Mouse (Mus musculus): ENCODE data around the gene Adra1d. TPM values are rescaled to one million over a fixed set of nuclear protein-coding genes. Genes with fewer than 3 reads are reported as not detected.
A peak's percentile ranks its signal among the peaks of the same experiment; 100 is the strongest.

Gene Adra1d
- polyA plus RNA-seq (2012; rRNA removed) (1.0 and 2.3 TPM in 2 replicates), polyA plus RNA-seq (2014; fragmentation: Nextera tagmentation; extraction: Ambion mirVana) (0.63 and 0.94 TPM in 2 replicates)

- peak within 1 kb of the TSS; percentile 49 for H3K4me3 ChIP-seq (replicated peaks; ENCODE audit: low read length)
- peak within 1 kb of the TSS; percentile 50 for H3K9ac ChIP-seq (ENCODE audit: low read depth, low read length, severe bottlenecking)
- peak within 1 kb of the TSS; percentile 89 for H3K4me2 ChIP-seq (replicated peaks; ENCODE audit: low read depth, low read length, severe bottlenecking)
- H3K27me3 ChIP-seq (ENCODE audit: control insufficient read depth, insufficient read depth, low read length) = peaks cover 78% of the 10 kb centered on the region
- DNase-seq (ENCODE audit: low spot score) = no peak
- 0% methylated on average over 49 of the region's 82 CpGs for WGBS
- TF ChIP-seq POLR2A (IDR thresholded peaks at IDR 0.05; ENCODE audit: borderline replicate concordance, extremely low read depth, insufficient read depth, insufficient read length) = no peak
- no peaks in the 10 kb centered on the region for H3K36me3 ChIP-seq (ENCODE audit: control insufficient read depth, insufficient read depth, low read length)
- H3K9me3 ChIP-seq (ENCODE audit: control insufficient read depth, low read length) = no peaks in the 10 kb centered on the region
- no peak within 1 kb of the TSS for H3K27ac ChIP-seq (replicated peaks; ENCODE audit: low read depth, low read length)
- H3K4me1 ChIP-seq (ENCODE audit: control insufficient read depth, insufficient read depth, low read length) = 0 out of 2 replicates have a peak, but pooled peaks cover 3% of the 10 kb centered on the region
- ATAC-seq (ENCODE audit: low FRiP score, low read depth) = peak; percentile 69
Observed at GRCm38 (mm10) chr2:131561891-131562585, at the start of gene Adra1d. TSS of gene Adra1d (minus strand) at chr2:131562283.

GRCm38 (mm10) chr2:131601881-131602280 is 39.8 kb upstream of the Adra1d start:
- 50% methylated on average over 2 of the region's 2 CpGs for WGBS
- no peak overlapping the region for H3K27ac ChIP-seq (replicated peaks; ENCODE audit: low read depth, low read length)
- no peaks in the 10 kb centered on the region for H3K27me3 ChIP-seq (ENCODE audit: control insufficient read depth, insufficient read depth, low read length)
- H3K4me1 ChIP-seq (ENCODE audit: control insufficient read depth, insufficient read depth, low read length) = no peaks in the 10 kb centered on the region
- ATAC-seq (ENCODE audit: low FRiP score, low read depth) = no peak
- no peak overlapping the region for H3K9ac ChIP-seq (ENCODE audit: low read depth, low read length, severe bottlenecking)
- no peaks in the 10 kb centered on the region for H3K36me3 ChIP-seq (ENCODE audit: control insufficient read depth, insufficient read depth, low read length)
- DNase-seq (ENCODE audit: low spot score) = peak; percentile 38
- no peak overlapping the region for H3K4me2 ChIP-seq (replicated peaks; ENCODE audit: low read depth, low read length, severe bottlenecking)
- no peak for TF ChIP-seq POLR2A (IDR thresholded peaks at IDR 0.05; ENCODE audit: borderline replicate concordance, extremely low read depth, insufficient read depth, insufficient read length)
- no peaks in the 10 kb centered on the region for H3K9me3 ChIP-seq (ENCODE audit: control insufficient read depth, low read length)
- H3K4me3 ChIP-seq (replicated peaks; ENCODE audit: low read length) = no peak overlapping the region

GRCm38 (mm10) chr2:131594871-131595270 is 32.8 kb upstream of the Adra1d start:
- Histone ChIP-seq H3K9ac (ENCODE audit: low read depth, low read length, severe bottlenecking) (no peak overlapping the region), H3K9me3 (ENCODE audit: control insufficient read depth, low read length) (no peaks in the 10 kb centered on the region), H3K4me1 (ENCODE audit: control insufficient read depth, insufficient read depth, low read length) (no peaks in the 10 kb centered on the region), H3K36me3 (ENCODE audit: control insufficient read depth, insufficient read depth, low read length) (no peaks in the 10 kb centered on the region), H3K4me2 (replicated peaks; ENCODE audit: low read depth, low read length, severe bottlenecking) (no peak overlapping the region), H3K27me3 (ENCODE audit: control insufficient read depth, insufficient read depth, low read length) (no peaks in the 10 kb centered on the region), H3K27ac (replicated peaks; ENCODE audit: low read depth, low read length) (no peak overlapping the region), H3K4me3 (replicated peaks; ENCODE audit: low read length) (no peak overlapping the region)
- no peak for ATAC-seq (ENCODE audit: low FRiP score, low read depth)
- no peak for TF ChIP-seq POLR2A (IDR thresholded peaks at IDR 0.05; ENCODE audit: borderline replicate concordance, extremely low read depth, insufficient read depth, insufficient read length)
- WGBS = 81% methylated on average over 6 of the region's 6 CpGs
- no peak for DNase-seq (ENCODE audit: low spot score)

- Histone ChIP-seq H3K9ac (ENCODE audit: low read depth, low read length, severe bottlenecking) (no peak overlapping the region), H3K4me1 (ENCODE audit: control insufficient read depth, insufficient read depth, low read length) (no peaks in the 10 kb centered on the region), H3K27ac (replicated peaks; ENCODE audit: low read depth, low read length) (no peak overlapping the region), H3K27me3 (ENCODE audit: control insufficient read depth, insufficient read depth, low read length) (no peaks in the 10 kb centered on the region), H3K4me3 (replicated peaks; ENCODE audit: low read length) (no peak overlapping the region), H3K9me3 (ENCODE audit: control insufficient read depth, low read length) (no peaks in the 10 kb centered on the region), H3K36me3 (ENCODE audit: control insufficient read depth, insufficient read depth, low read length) (no peaks in the 10 kb centered on the region), H3K4me2 (replicated peaks; ENCODE audit: low read depth, low read length, severe bottlenecking) (no peak overlapping the region)
- DNase-seq (ENCODE audit: low spot score) = no peak
- no peak for ATAC-seq (ENCODE audit: low FRiP score, low read depth)
- TF ChIP-seq POLR2A (IDR thresholded peaks at IDR 0.05; ENCODE audit: borderline replicate concordance, extremely low read depth, insufficient read depth, insufficient read length) = no peak
- 81% methylated on average over 2 of the region's 2 CpGs for WGBS
Observed at GRCm38 (mm10) chr2:131587521-131587920, 25.4 kb upstream of the Adra1d start.

GRCm38 (mm10) chr2:131581506-131581905 is 19.4 kb upstream of the Adra1d start:
- DNase-seq (ENCODE audit: low spot score) (no peak), ATAC-seq (ENCODE audit: low FRiP score, low read depth) (no peak)
- Histone ChIP-seq H3K4me3 (replicated peaks; ENCODE audit: low read length) (no peak overlapping the region), H3K27me3 (ENCODE audit: control insufficient read depth, insufficient read depth, low read length) (no peaks in the 10 kb centered on the region), H3K9ac (ENCODE audit: low read depth, low read length, severe bottlenecking) (no peak overlapping the region), H3K4me2 (replicated peaks; ENCODE audit: low read depth, low read length, severe bottlenecking) (no peak overlapping the region), H3K9me3 (ENCODE audit: control insufficient read depth, low read length) (no peaks in the 10 kb centered on the region), H3K36me3 (ENCODE audit: control insufficient read depth, insufficient read depth, low read length) (no peaks in the 10 kb centered on the region), H3K4me1 (ENCODE audit: control insufficient read depth, insufficient read depth, low read length) (no peaks in the 10 kb centered on the region), H3K27ac (replicated peaks; ENCODE audit: low read depth, low read length) (no peak overlapping the region)
- TF ChIP-seq POLR2A (IDR thresholded peaks at IDR 0.05; ENCODE audit: borderline replicate concordance, extremely low read depth, insufficient read depth, insufficient read length) = no peak
- 70% methylated on average over 2 of the region's 2 CpGs for WGBS
